Mouse (Mus musculus): ENCODE measurements around the gene Pth2. TPM values are rescaled to one million over a fixed set of nuclear protein-coding genes. Genes with fewer than 3 reads are reported as not detected.

Gene Pth2
- polyA plus RNA-seq, 1 experiment from 2014 or later = 2.4 TPM

GRCm38 (mm10) chr7:45154096-45154992 is 26.5 kb upstream of the Pth2 start, which contains the start of the genes Pih1d1 and Aldh16a1:
Pih1d1 (plus strand) TSS chr7:45154303.
Aldh16a1 (minus strand) TSS chr7:45154584.
- Histone ChIP-seq H3K4me1 (peaks cover 22% of the 10 kb centered on the region), H3K27me3 (no peaks in the 10 kb centered on the region), H3K4me2 (replicated peaks) (peak within 1 kb of the TSS; percentile 78), H3K4me3 (peak within 1 kb of the TSS; percentile 69), H3K36me3 (peaks cover 16% of the 10 kb centered on the region), H3K9me3 (no peaks in the 10 kb centered on the region), H3K27ac (replicated peaks) (peak within 1 kb of the TSS; percentile 93), H3K9ac (replicated peaks) (peak within 1 kb of the TSS; percentile 86)
- 5% methylated on average over 69 of the region's 69 CpGs for WGBS
- peak; percentile 94 for ATAC-seq (ENCODE audit: low FRiP score, low read depth)

GRCm38 (mm10) chr7:45154993-45155514 is 25.7 kb upstream of the Pth2 start:
- Histone ChIP-seq H3K4me2 (replicated peaks) (peak overlapping the region; percentile 78), H3K4me3 (peak overlapping the region; percentile 69), H3K4me1 (peaks cover 19% of the 10 kb centered on the region), H3K9ac (replicated peaks) (no peak overlapping the region), H3K27me3 (no peaks in the 10 kb centered on the region), H3K27ac (replicated peaks) (0 out of 2 replicates have a peak overlapping the region, but pooled peaks have one; percentile 93), H3K36me3 (peaks cover 17% of the 10 kb centered on the region), H3K9me3 (no peaks in the 10 kb centered on the region)
- WGBS = 77% methylated on average over 12 of the region's 12 CpGs
- ATAC-seq (ENCODE audit: low FRiP score, low read depth) = no peak

GRCm38 (mm10) chr7:45155590-45155989 is 25.2 kb upstream of the Pth2 start:
- no peak overlapping the region for H3K9ac ChIP-seq (replicated peaks)
- peaks cover 17% of the 10 kb centered on the region for H3K36me3 ChIP-seq
- H3K27me3 ChIP-seq = no peaks in the 10 kb centered on the region
- no peak overlapping the region for H3K27ac ChIP-seq (replicated peaks)
- no peak overlapping the region for H3K4me3 ChIP-seq
- H3K9me3 ChIP-seq = no peaks in the 10 kb centered on the region
- WGBS = 87% methylated on average over 9 of the region's 9 CpGs
- no peak for ATAC-seq (ENCODE audit: low FRiP score, low read depth)
- no peak overlapping the region for H3K4me2 ChIP-seq (replicated peaks)
- peaks cover 17% of the 10 kb centered on the region for H3K4me1 ChIP-seq

- peaks cover 13% of the 10 kb centered on the region for H3K4me1 ChIP-seq
- H3K27ac ChIP-seq (replicated peaks) = no peak overlapping the region
- H3K9ac ChIP-seq (replicated peaks) = 0 out of 2 replicates have a peak overlapping the region, but pooled peaks have one; percentile 17
- ATAC-seq (ENCODE audit: low FRiP score, low read depth) = no peak
- H3K27me3 ChIP-seq = no peaks in the 10 kb centered on the region
- H3K4me2 ChIP-seq (replicated peaks) = no peak overlapping the region
- H3K36me3 ChIP-seq = peaks cover 17% of the 10 kb centered on the region
- WGBS = 96% methylated on average over 15 of the region's 15 CpGs
- H3K9me3 ChIP-seq = no peaks in the 10 kb centered on the region
- no peak overlapping the region for H3K4me3 ChIP-seq
These were observed 24.6 kb upstream of the Pth2 start for GRCm38 (mm10) chr7:45156206-45156605.

- ATAC-seq (ENCODE audit: low FRiP score, low read depth) = no peak
- Histone ChIP-seq H3K36me3 (peaks cover 17% of the 10 kb centered on the region), H3K4me3 (no peak overlapping the region), H3K4me2 (replicated peaks) (no peak overlapping the region), H3K9ac (replicated peaks) (no peak overlapping the region; the same call in 1 of the 2 replicates), H3K4me1 (peaks cover 21% of the 10 kb centered on the region), H3K9me3 (no peaks in the 10 kb centered on the region), H3K27me3 (peaks cover 1% of the 10 kb centered on the region), H3K27ac (replicated peaks) (no peak overlapping the region)
- WGBS = 88% methylated on average over 14 of the region's 14 CpGs
These were observed 23.3 kb upstream of the Pth2 start for GRCm38 (mm10) chr7:45157459-45157858.

- Histone ChIP-seq H3K27ac (replicated peaks) (no peak overlapping the region), H3K9ac (replicated peaks) (no peak overlapping the region), H3K9me3 (no peaks in the 10 kb centered on the region), H3K36me3 (peaks cover 17% of the 10 kb centered on the region), H3K27me3 (peaks cover 17% of the 10 kb centered on the region), H3K4me3 (no peak overlapping the region), H3K4me1 (peaks cover 22% of the 10 kb centered on the region), H3K4me2 (replicated peaks) (no peak overlapping the region)
- 92% methylated on average over 6 of the region's 6 CpGs for WGBS
- no peak for ATAC-seq (ENCODE audit: low FRiP score, low read depth)
These were observed 21.8 kb upstream of the Pth2 start for GRCm38 (mm10) chr7:45158991-45159390.

- no peak overlapping the region for H3K4me3 ChIP-seq
- ATAC-seq (ENCODE audit: low FRiP score, low read depth) = no peak
- peaks cover 17% of the 10 kb centered on the region for H3K36me3 ChIP-seq
- no peak overlapping the region for H3K9ac ChIP-seq (replicated peaks)
- no peaks in the 10 kb centered on the region for H3K9me3 ChIP-seq
- no peak overlapping the region for H3K4me2 ChIP-seq (replicated peaks)
- H3K4me1 ChIP-seq = peaks cover 20% of the 10 kb centered on the region
- peaks cover 30% of the 10 kb centered on the region for H3K27me3 ChIP-seq
- 97% methylated on average over 6 of the region's 6 CpGs for WGBS
- no peak overlapping the region for H3K27ac ChIP-seq (replicated peaks)
These were observed 20.4 kb upstream of the Pth2 start for GRCm38 (mm10) chr7:45160316-45160800.

GRCm38 (mm10) chr7:45160866-45161265 is 19.9 kb upstream of the Pth2 start:
- Histone ChIP-seq H3K9me3 (no peaks in the 10 kb centered on the region), H3K36me3 (peaks cover 17% of the 10 kb centered on the region), H3K4me2 (replicated peaks) (no peak overlapping the region), H3K9ac (replicated peaks) (no peak overlapping the region), H3K27me3 (peaks cover 36% of the 10 kb centered on the region), H3K27ac (replicated peaks) (no peak overlapping the region), H3K4me1 (peaks cover 20% of the 10 kb centered on the region), H3K4me3 (no peak overlapping the region)
- WGBS = 93% methylated on average over 3 of the region's 3 CpGs
- no peak for ATAC-seq (ENCODE audit: low FRiP score, low read depth)

- peak overlapping the region; percentile 7; the same call in 1 of the 2 replicates for H3K9ac ChIP-seq (replicated peaks)
- H3K4me3 ChIP-seq = peak overlapping the region; percentile 34
- H3K27me3 ChIP-seq = peaks cover 45% of the 10 kb centered on the region
- H3K27ac ChIP-seq (replicated peaks) = no peak overlapping the region
- H3K9me3 ChIP-seq = no peaks in the 10 kb centered on the region
- WGBS = 5% methylated on average over 35 of the region's 35 CpGs
- ATAC-seq (ENCODE audit: low FRiP score, low read depth) = peak; percentile 87
- peaks cover 17% of the 10 kb centered on the region for H3K36me3 ChIP-seq
- peak overlapping the region; percentile 62 for H3K4me2 ChIP-seq (replicated peaks)
- H3K4me1 ChIP-seq = peaks cover 20% of the 10 kb centered on the region
These were observed 19.0 kb upstream of the Pth2 start for GRCm38 (mm10) chr7:45161612-45162473.

GRCm38 (mm10) chr7:45162551-45162950 is 18.2 kb upstream of the Pth2 start:
- Histone ChIP-seq H3K27ac (replicated peaks) (no peak overlapping the region), H3K4me3 (peak overlapping the region; percentile 34), H3K9me3 (no peaks in the 10 kb centered on the region), H3K4me2 (replicated peaks) (peak overlapping the region; percentile 62), H3K36me3 (peaks cover 17% of the 10 kb centered on the region), H3K27me3 (peaks cover 52% of the 10 kb centered on the region), H3K4me1 (peaks cover 20% of the 10 kb centered on the region), H3K9ac (replicated peaks) (0 out of 2 replicates have a peak overlapping the region, but pooled peaks have one; percentile 7)
- WGBS = 23% methylated on average over 6 of the region's 6 CpGs
- no peak for ATAC-seq (ENCODE audit: low FRiP score, low read depth)

GRCm38 (mm10) chr7:45162996-45163615 is 17.7 kb upstream of the Pth2 start:
- H3K4me2 ChIP-seq (replicated peaks) = no peak overlapping the region; the same call in 1 of the 2 replicates
- no peak overlapping the region for H3K9ac ChIP-seq (replicated peaks)
- no peak for ATAC-seq (ENCODE audit: low FRiP score, low read depth)
- peaks cover 24% of the 10 kb centered on the region for H3K4me1 ChIP-seq
- peaks cover 13% of the 10 kb centered on the region for H3K36me3 ChIP-seq
- H3K27me3 ChIP-seq = peaks cover 58% of the 10 kb centered on the region
- WGBS = 74% methylated on average over 9 of the region's 9 CpGs
- no peak overlapping the region; the same call in 1 of the 2 replicates for H3K4me3 ChIP-seq
- no peaks in the 10 kb centered on the region for H3K9me3 ChIP-seq
- no peak overlapping the region for H3K27ac ChIP-seq (replicated peaks)
